Mouse (Mus musculus): ENCODE data around the gene Fam214a. TPM values are rescaled to one million over a fixed set of nuclear protein-coding genes. Genes with fewer than 3 reads are reported as not detected.
A peak's percentile ranks its signal among the peaks of the same experiment; 100 is the strongest.

The Fam214a gene
- polyA plus RNA-seq, 1 experiment = 18.3 TPM

GRCm38 (mm10) chr9:74946713-74947402 lies 5.8 kb upstream of the Fam214a start:
- Histone ChIP-seq H3K4me3 (ENCODE audit: insufficient read depth, low read length) (no peak overlapping the region), H3K4me1 (ENCODE audit: control insufficient read depth, insufficient read depth, low read length) (peaks cover 5% of the 10 kb centered on the region; the same call in 1 of the 2 replicates), H3K27ac (ENCODE audit: insufficient read depth, low read length) (peak overlapping the region; percentile 89; the same call in 1 of the 2 replicates)
- TF ChIP-seq CTCF (IDR thresholded peaks at IDR 0.05; ENCODE audit: borderline replicate concordance, insufficient read depth, low read length) (no peak), POLR2A (IDR thresholded peaks at IDR 0.05; ENCODE audit: low read depth, low read length) (no peak)

DNA sequence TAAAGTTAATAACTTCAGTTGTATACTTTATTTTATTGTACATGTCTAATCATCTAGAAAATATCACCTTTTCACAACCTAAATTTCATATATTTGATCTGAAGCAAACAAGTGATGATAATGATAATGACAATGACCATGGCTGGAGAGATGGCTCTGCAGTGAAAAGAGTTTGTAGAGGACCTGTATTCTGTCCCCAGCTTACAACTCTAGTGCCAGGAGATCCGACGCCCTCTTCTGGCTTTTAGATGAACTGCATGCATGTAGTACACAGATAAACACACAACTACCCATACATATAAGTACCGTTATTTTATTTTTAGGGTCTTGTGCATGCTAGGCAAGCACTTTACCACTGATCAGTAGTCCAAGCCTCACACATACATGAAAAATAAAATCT lies 1.2 kb upstream of the Fam214a start:
- Histone ChIP-seq H3K27ac (ENCODE audit: insufficient read depth, low read length) (no peak overlapping the region), H3K4me1 (ENCODE audit: control insufficient read depth, insufficient read depth, low read length) (peaks cover 10% of the 10 kb centered on the region), H3K4me3 (ENCODE audit: insufficient read depth, low read length) (no peak overlapping the region)
- TF ChIP-seq CTCF (IDR thresholded peaks at IDR 0.05; ENCODE audit: borderline replicate concordance, insufficient read depth, low read length) (no peak), POLR2A (IDR thresholded peaks at IDR 0.05; ENCODE audit: low read depth, low read length) (no peak)

GRCm38 (mm10) chr9:74952106-74952505 lies 578 bp upstream of the Fam214a start:
- Histone ChIP-seq H3K27ac (ENCODE audit: insufficient read depth, low read length) (peak overlapping the region; percentile 87), H3K4me3 (ENCODE audit: insufficient read depth, low read length) (peak overlapping the region; percentile 87), H3K4me1 (ENCODE audit: control insufficient read depth, insufficient read depth, low read length) (peaks cover 10% of the 10 kb centered on the region)
- TF ChIP-seq CTCF (IDR thresholded peaks at IDR 0.05; ENCODE audit: borderline replicate concordance, insufficient read depth, low read length) (no peak), POLR2A (IDR thresholded peaks at IDR 0.05; ENCODE audit: low read depth, low read length) (no peak)

- Histone ChIP-seq H3K4me3 (ENCODE audit: insufficient read depth, low read length) (peak overlapping the region; percentile 87), H3K27ac (ENCODE audit: insufficient read depth, low read length) (peak overlapping the region; percentile 87), H3K4me1 (ENCODE audit: control insufficient read depth, insufficient read depth, low read length) (peaks cover 5% of the 10 kb centered on the region; the same call in 1 of the 2 replicates)
- no peak for TF ChIP-seq CTCF (IDR thresholded peaks at IDR 0.05; ENCODE audit: borderline replicate concordance, insufficient read depth, low read length)
- no peak for TF ChIP-seq POLR2A (IDR thresholded peaks at IDR 0.05; ENCODE audit: low read depth, low read length)
These were observed 728 bp downstream of the Fam214a start for GRCm38 (mm10) chr9:74953265-74953958.

- peak overlapping the region; percentile 87 for H3K27ac ChIP-seq (ENCODE audit: insufficient read depth, low read length)
- TF ChIP-seq POLR2A (IDR thresholded peaks at IDR 0.05; ENCODE audit: low read depth, low read length) = no peak
- no peak for TF ChIP-seq CTCF (IDR thresholded peaks at IDR 0.05; ENCODE audit: borderline replicate concordance, insufficient read depth, low read length)
- peaks cover 5% of the 10 kb centered on the region; the same call in 1 of the 2 replicates for H3K4me1 ChIP-seq (ENCODE audit: control insufficient read depth, insufficient read depth, low read length)
- peak overlapping the region; percentile 87 for H3K4me3 ChIP-seq (ENCODE audit: insufficient read depth, low read length)
These were observed 1.2 kb downstream of the Fam214a start for GRCm38 (mm10) chr9:74953959-74954279.

GRCm38 (mm10) chr9:74954387-74954786 lies 1.7 kb downstream of the Fam214a start:
- Histone ChIP-seq H3K4me3 (ENCODE audit: insufficient read depth, low read length) (no peak overlapping the region), H3K4me1 (ENCODE audit: control insufficient read depth, insufficient read depth, low read length) (peaks cover 5% of the 10 kb centered on the region; the same call in 1 of the 2 replicates), H3K27ac (ENCODE audit: insufficient read depth, low read length) (no peak overlapping the region)
- TF ChIP-seq POLR2A (IDR thresholded peaks at IDR 0.05; ENCODE audit: low read depth, low read length) = no peak
- TF ChIP-seq CTCF (IDR thresholded peaks at IDR 0.05; ENCODE audit: borderline replicate concordance, insufficient read depth, low read length) = no peak

- no peak overlapping the region for H3K4me3 ChIP-seq (ENCODE audit: insufficient read depth, low read length)
- no peaks in the 10 kb centered on the region for H3K4me1 ChIP-seq (ENCODE audit: control insufficient read depth, insufficient read depth, low read length)
- TF ChIP-seq POLR2A (IDR thresholded peaks at IDR 0.05; ENCODE audit: low read depth, low read length) = no peak
- no peak overlapping the region for H3K27ac ChIP-seq (ENCODE audit: insufficient read depth, low read length)
These were observed 7.9 kb downstream of the Fam214a start for GRCm38 (mm10) chr9:74960630-74961029.

GRCm38 (mm10) chr9:74961073-74961575 lies 8.4 kb downstream of the Fam214a start:
- TF ChIP-seq CTCF (IDR thresholded peaks at IDR 0.05; ENCODE audit: borderline replicate concordance, insufficient read depth, low read length) = no peak
- no peak for TF ChIP-seq POLR2A (IDR thresholded peaks at IDR 0.05; ENCODE audit: low read depth, low read length)
- no peak overlapping the region for H3K27ac ChIP-seq (ENCODE audit: insufficient read depth, low read length)
- no peaks in the 10 kb centered on the region for H3K4me1 ChIP-seq (ENCODE audit: control insufficient read depth, insufficient read depth, low read length)
- no peak overlapping the region for H3K4me3 ChIP-seq (ENCODE audit: insufficient read depth, low read length)

- no peak for TF ChIP-seq POLR2A (IDR thresholded peaks at IDR 0.05; ENCODE audit: low read depth, low read length)
- no peak for TF ChIP-seq CTCF (IDR thresholded peaks at IDR 0.05; ENCODE audit: borderline replicate concordance, insufficient read depth, low read length)
- Histone ChIP-seq H3K27ac (ENCODE audit: insufficient read depth, low read length) (no peak overlapping the region), H3K4me1 (ENCODE audit: control insufficient read depth, insufficient read depth, low read length) (no peaks in the 10 kb centered on the region), H3K4me3 (ENCODE audit: insufficient read depth, low read length) (no peak overlapping the region)
These were observed 11.3 kb downstream of the Fam214a start for GRCm38 (mm10) chr9:74963953-74964352.

DNA sequence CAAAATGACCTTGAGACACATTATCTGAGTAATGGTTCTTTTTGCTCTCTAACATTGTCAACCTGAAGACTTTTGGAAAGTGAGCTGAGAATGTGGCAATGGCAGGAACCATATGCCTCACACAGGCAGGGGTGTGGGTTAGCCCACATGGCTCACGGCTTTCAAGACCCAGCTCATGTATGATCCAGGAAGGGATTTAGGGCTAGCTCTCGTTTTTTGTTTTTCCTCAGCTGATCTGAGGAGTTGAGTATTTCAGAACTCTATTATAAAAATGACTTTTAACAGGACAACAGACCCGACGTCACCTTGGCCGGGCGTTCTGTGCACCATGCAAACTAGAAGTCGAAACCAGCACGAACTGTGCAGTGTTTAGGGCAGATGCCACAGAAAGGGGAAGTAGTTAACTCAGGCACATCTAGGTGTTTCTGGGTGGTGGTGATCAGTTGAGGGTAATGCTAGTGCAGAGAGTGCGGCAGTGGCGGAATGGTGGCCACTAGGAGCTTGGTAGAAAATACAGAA lies 12.2 kb downstream of the Fam214a start:
- TF ChIP-seq CTCF (IDR thresholded peaks at IDR 0.05; ENCODE audit: borderline replicate concordance, insufficient read depth, low read length) (no peak), POLR2A (IDR thresholded peaks at IDR 0.05; ENCODE audit: low read depth, low read length) (no peak)
- no peaks in the 10 kb centered on the region for H3K4me1 ChIP-seq (ENCODE audit: control insufficient read depth, insufficient read depth, low read length)
- H3K27ac ChIP-seq (ENCODE audit: insufficient read depth, low read length) = no peak overlapping the region
- no peak overlapping the region for H3K4me3 ChIP-seq (ENCODE audit: insufficient read depth, low read length)

Data from embryonic fibroblast, embryonic 13.5 days (primary cell).